Mouse (Mus musculus) layer of hippocampus, adult 9-11 months (tissue): ENCODE measurements around the gene Fpgs.

Source experiments
- DNase-seq: peaks from one replicate; pipeline ENCODE4 v3.0.0; 2022

The Fpgs gene

DNA sequence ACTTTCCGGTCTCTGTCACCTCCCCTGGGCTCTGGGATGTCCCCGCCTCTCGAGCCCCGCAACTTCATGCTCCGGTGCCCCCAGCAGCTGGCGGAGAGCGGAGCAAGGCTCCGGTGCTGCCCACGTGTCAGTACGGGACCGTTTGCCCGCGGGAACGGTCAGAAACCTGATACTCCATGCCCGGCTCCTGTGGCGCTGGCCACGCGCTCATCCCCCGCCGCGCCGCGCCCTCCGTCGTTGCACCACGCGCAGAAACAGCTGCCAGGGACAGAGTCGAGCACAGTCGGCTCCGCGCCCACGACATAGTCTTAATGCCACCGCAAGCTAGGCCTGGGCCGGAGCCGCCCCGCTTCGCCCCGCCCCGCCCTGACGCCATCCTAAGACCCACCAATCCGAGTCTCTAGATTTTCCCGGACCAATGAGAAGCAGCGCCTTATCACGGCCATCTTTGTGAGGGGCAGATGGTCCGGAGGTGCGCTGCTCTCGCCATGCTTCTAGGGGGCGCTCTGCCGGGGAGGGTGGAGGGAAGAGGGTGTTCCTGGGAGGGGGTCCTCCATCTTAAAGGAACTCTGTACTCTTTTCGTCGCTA, 10.0 kb downstream of the Fpgs start:
- DNase-seq = peak; percentile 95

GRCm38 (mm10) chr2:32693282-32693681, 10.7 kb downstream of the Fpgs start:
- no peak for DNase-seq

DNA sequence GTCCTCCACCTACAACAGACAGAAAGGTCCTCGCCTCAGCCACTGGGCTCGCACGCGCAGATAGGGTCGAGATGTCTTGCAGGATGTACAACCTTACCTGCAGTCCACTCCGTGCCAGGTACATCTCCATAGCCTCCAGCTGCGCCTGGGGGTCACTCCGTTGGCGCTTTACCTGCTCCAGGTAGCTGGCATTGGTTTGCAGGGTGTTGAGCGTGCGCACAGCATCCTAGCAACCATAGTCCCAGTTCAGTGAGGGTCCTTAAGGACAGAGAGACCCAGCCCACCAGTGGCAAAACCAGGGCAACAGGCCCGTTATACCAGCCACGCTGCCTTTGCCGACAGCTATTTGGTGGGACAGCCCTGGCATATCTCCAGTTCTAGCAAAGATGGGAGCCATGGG, 11.4 kb downstream of the Fpgs start:
- DNase-seq = no peak

GRCm38 (mm10) chr2:32691041-32691440, 12.9 kb downstream of the Fpgs start:
- DNase-seq = no peak

DNA sequence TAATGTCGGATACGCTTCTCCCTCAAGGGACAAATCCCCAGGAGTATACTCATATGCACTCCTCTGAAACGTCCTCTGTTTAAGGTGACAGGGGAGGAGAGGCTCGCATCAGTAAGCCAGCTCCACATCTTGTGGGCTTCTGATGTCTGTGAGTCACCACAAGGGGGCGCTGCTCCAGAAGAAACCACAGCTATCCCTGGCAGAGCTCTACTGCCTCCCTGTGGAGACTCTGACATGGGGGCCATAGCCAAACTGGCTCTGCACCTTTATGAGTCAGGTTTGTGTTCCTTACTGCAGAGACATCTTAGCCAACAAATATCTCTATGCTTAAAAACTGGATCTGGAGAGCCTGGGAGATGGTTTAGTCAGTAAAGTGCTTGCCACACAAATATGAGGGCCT, 14.5 kb downstream of the Fpgs start:
- DNase-seq = peak; percentile 90

- DNase-seq = no peak
These were observed 16.4 kb downstream of the Fpgs start for GRCm38 (mm10) chr2:32687562-32687961.

- no peak for DNase-seq
These were observed 17.3 kb downstream of the Fpgs start for GRCm38 (mm10) chr2:32686640-32687039.

GRCm38 (mm10) chr2:32685807-32686206, 18.1 kb downstream of the Fpgs start:
- no peak for DNase-seq

- no peak for DNase-seq
These were observed 19.1 kb downstream of the Fpgs start for GRCm38 (mm10) chr2:32684681-32685428.

- no peak for DNase-seq
These were observed 20.2 kb downstream of the Fpgs start for GRCm38 (mm10) chr2:32683701-32684100.

DNA sequence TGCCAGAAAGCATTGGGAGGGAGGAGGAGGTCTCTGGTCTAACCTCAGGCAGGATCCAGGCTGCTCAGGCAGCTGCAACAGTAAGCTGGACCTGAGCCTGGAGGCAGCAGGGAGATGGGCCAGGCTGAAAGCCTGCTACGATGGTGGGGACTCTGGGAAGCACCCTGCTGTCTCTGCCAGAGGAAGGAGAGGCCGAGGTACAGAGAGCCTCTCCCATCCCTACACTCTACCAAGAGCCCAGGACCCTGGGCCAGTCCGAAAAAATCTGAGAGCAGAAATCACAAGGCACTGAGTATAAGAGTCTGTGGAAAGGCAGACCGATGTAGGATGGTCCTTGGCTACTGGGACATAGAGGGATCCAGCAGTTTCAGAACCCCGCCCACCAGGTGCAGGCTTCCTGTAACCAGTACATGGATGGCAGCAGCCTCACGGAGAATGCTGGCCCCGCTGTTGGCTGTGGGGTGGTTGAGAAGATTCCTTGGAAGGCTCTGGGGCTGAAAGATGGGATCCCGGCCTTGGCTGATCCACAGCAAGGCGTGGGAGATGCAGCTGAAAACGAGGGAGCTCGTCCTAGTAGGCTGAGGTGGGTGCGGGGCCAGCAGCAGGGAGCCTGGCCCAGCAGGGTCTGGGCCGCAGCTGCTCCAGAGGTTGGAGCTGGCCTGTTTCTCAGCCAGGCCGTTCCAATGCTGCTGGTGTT, 21.1 kb downstream of the Fpgs start:
- no peak for DNase-seq

DNA sequence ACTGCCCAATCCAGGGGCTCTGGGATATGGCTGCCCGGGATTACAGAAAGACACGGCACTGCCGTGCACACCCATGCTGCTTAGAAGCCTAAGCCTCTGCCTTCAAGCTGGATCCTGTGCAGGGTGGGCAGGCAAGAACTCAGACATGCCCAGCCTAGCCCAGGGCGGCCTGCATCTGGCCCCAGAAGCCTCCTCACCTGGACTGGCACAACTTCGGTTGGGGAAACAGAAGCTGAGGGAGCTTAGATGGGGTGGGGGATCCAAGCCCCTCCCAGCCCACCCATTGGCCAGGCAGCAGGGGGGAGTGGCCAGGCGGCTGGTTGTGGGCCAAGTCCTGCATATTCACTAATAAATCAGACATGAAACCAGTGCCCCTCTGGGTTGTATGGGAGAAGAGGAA, 22.2 kb downstream of the Fpgs start:
- DNase-seq = no peak

DNA sequence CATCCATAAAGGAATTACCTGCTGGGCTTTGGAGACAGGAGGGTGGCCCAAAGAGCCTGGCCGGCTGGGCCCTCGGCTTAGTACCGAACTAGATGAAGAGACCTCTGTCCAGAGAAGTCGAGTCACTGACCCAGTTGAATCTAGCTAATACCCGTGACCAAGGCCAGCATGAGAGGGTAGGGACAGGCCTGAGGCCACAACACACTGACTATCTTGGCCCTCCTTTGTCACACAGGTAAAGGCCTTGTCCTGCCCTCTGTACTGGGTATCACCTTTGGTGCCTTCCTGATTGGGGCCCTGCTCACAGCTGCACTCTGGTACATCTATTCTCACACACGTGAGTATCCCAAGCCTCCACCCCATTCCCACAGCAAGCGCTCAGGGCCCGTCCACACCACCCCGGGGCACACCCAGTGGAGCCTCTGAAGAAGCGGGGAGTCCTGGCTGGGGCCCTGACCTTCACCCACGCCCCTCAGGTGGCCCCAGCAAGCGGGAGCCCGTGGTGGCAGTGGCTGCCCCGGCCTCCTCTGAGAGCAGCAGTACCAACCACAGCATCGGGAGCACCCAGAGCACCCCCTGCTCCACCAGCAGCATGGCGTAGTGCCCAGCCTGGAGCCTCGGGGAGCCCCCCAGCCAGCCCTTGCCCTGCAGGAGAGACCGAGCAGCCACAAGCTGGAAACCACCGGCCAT, 22.8 kb downstream of the Fpgs start:
- no peak for DNase-seq

- no peak for DNase-seq
These were observed 23.9 kb downstream of the Fpgs start for GRCm38 (mm10) chr2:32680051-32680451.

DNA sequence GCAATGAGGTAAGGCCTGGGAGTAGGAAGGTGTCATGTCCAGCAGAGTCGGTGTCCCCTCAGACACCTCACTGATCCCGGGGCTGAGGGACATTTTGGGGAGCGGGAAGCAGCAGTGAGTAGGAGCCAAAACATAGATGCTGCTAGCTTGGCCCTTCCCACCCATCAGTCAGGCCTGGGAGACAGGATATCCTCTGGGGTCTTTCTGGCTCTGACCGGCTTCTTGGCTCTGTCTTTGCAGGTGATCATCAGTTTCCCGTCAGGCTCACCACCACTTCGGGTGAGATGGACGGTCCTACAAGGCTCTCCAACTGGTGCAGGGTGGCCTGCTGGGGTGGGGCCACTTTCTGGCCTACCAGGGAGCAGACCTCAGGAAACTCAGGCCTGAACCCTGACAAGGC, 26.3 kb downstream of the Fpgs start:
- DNase-seq = no peak

DNA sequence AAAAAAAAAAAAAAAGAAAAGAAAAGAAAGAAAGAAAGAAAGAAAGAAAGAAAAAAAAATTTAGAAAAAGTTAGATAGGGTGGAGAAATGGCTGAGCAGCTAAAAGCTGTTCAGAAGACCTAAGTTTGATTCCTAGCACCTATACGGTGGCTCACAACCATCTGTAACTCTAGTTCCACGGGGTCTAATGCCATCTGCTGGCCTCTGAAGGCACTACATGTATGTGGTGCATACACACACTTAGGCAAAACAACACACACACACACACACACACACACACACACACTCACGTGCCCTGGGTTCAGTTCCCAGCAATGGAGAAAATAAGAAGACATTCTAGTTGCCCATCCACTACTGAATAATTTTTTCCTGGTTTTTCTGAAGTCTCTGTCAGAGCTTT, 27.1 kb downstream of the Fpgs start:
- no peak for DNase-seq

GRCm38 (mm10) chr2:32673176-32673917, 30.6 kb downstream of the Fpgs start:
- no peak for DNase-seq

DNA sequence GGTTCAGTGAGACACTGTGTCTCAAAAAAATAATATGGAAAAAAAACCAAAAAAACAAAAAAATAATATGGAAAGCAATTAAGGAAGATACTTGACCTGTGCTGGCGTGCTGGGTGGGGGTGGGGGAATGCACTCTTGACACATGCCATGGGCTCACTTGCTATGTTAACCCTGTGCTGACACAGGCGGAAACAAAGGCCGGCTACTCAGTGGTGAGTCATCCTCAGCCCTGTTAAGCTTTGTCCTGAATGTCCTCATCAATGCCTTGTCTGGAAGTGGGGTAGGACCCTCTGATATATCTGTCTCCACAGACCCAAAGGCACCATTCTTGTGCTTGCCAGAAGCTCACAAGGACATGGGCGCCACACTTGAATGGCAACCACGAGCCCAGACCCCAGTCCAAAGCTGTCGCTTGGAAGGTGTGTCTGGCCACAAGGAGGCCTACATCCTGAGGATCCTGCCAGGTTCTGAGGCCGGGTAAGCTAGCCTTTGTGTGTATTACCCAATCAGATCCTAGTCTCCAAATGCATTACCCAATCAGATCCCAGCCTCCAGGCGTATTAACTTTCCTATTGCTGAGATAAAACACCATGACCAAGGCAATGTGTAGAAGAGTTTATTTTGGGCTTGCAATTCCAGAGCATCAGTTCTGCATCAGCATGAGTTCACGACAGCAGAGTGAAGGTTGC, 31.9 kb downstream of the Fpgs start:
- no peak for DNase-seq

DNA sequence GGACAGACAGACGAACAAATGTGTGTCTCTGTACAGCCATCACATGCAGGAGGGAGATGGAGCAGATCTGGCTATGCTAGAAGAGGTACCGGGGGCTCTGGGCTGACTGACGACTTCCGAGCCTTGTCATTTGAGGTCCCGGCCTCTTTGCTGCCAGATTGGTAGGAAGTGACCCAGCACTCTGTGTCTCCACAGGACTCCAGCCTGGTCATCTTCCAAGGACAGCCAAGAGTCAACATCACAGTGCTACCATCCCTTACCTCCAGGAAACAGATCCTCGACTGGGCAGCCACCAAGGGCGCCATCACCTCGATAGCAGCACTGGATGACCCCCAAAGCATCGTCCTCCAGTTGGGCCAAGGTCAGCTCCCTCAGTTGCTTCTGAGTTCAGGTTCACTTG, 32.8 kb downstream of the Fpgs start:
- DNase-seq = no peak

GRCm38 (mm10) chr2:32669876-32670275, 34.1 kb downstream of the Fpgs start:
- DNase-seq = no peak

DNA sequence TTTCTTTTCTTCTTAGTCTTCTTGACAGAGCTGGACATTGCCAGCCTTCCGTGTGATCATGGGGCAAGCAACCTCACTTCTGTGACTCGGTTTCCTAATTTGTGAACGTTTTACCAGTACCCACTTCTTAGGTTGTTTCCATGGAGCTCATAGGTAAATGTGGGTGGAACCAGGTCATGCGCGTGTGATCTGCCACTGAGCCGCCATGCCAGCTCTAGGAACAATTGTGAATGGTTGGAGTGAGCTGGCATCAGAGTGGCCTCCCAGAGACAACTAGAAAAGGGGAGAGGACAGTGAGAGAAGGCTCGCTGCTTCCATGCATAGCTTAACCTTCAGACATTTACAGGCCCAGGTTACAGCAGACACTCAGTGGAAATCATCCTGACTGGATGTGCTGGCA, 35.8 kb downstream of the Fpgs start:
- DNase-seq = no peak

DNA sequence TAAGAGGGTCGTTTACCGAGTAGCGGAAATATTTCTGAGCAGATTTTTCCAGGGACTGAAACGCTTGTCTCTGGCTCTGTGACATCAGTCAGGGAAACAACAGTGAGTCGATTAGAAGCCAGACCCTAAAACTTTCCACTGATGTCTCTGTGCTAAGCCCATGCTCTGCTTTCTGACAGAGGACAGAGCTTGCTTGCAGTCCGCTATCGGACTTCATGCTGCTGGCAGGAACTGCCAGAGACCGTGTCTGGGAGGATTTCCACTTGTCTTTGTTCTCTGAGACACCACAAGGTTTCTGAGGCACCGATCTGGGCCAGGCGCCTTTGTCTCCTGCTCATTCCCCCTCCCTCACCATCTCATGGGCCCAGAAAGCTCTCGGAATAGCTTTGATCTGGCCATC, 36.2 kb downstream of the Fpgs start:
- no peak for DNase-seq
